Mouse (Mus musculus): ENCODE measurements around the gene Rabggtb.

GRCm38 (mm10) chr3:153904586-153904985, 8.2 kb downstream of the Rabggtb start:
- TF ChIP-seq GATA1 (IDR thresholded peaks at IDR 0.05; ENCODE audit: borderline replicate concordance, low read length) (no peak), FLI1 (IDR thresholded peaks at IDR 0.05; ENCODE audit: low read length) (no peak)

Data from megakaryocyte, embryonic 14.5 days (primary cell).